Mouse (Mus musculus): Measurements from ENCODE around the gene Fam57b. TPM values are rescaled to one million over a fixed set of nuclear protein-coding genes. Genes with fewer than 3 reads are reported as not detected.

The Fam57b gene
- polyA plus RNA-seq, 1 experiment from 2014 or later: 1.2 TPM

DNA sequence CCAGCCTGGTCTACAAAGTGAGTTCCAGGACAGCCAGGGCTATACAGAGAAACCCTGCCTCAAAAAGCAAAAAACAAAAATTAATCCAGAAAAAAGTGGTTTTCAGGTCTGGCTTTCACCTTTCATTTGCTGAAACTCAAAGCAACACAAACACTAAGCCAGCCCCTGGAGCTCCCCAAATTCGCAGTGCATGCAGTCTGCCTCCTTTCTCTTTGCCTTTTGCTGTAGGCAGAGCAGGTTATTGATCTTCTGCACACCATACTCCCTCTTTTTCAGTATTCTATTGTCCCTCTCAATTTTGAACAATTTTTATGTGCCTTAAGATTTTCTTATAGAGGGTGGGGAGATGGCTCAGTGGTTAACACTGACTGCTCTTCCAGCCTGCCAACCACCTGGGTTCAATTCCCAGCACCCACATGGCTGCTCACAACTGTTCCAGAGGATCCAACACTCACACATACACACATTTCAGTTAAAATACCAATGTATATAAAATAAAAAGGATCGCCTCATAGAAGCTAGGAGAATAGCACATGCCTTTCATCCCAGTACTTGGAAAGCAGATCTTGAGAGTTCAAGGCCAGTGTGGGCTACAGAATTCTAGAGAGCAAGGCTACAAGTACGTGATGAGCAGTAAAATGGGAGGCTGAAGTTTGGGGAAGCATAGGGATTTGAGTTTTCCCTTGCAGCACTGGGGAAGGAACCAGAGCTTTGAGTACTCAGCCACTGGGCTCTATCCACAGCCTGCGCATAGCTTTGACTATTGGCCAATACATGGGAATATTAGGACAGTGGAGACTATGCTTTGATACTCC is 3.8 kb upstream of the Fam57b start:
- 69% methylated on average over 4 of the region's 4 CpGs for WGBS
- Histone ChIP-seq H3K36me3 (replicated peaks) (peaks cover 61% of the 10 kb centered on the region), H3K4me3 (peak overlapping the region; percentile 96; the same call in 1 of the 2 replicates), H3K27me3 (replicated peaks; ENCODE audit: low read depth, poor library complexity, severe bottlenecking) (no peaks in the 10 kb centered on the region), H3K9me3 (no peaks in the 10 kb centered on the region), H3K27ac (replicated peaks) (0 out of 2 replicates have a peak overlapping the region, but pooled peaks have one; percentile 98), H3K4me1 (peaks cover 53% of the 10 kb centered on the region)
- no peak for DNase-seq (ENCODE audit: low spot score)

DNA sequence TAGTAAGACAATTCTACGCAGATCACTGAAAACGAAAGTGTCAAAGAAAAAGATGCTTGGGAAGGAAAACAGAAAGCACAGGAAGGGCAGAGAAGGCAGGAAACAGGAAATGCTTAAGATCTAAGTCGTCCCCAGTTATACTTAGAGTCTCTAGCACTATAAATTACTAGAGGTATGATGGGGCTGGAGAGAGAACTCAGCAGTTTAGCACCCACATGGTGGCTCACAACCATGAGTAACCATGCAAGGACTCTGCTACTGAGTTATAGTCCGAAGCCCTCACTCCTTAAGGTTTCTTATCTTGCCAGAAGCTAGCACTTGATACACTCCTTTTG is 3.2 kb upstream of the Fam57b start:
- 79% methylated on average over 4 of the region's 4 CpGs for WGBS
- DNase-seq (ENCODE audit: low spot score): no peak
- H3K4me3 ChIP-seq: 0 out of 2 replicates have a peak overlapping the region, but pooled peaks have one; percentile 11
- no peaks in the 10 kb centered on the region for H3K27me3 ChIP-seq (replicated peaks; ENCODE audit: low read depth, poor library complexity, severe bottlenecking)
- H3K4me1 ChIP-seq: peaks cover 53% of the 10 kb centered on the region
- H3K36me3 ChIP-seq (replicated peaks): peaks cover 55% of the 10 kb centered on the region
- no peaks in the 10 kb centered on the region for H3K9me3 ChIP-seq
- H3K27ac ChIP-seq (replicated peaks): no peak overlapping the region

DNA sequence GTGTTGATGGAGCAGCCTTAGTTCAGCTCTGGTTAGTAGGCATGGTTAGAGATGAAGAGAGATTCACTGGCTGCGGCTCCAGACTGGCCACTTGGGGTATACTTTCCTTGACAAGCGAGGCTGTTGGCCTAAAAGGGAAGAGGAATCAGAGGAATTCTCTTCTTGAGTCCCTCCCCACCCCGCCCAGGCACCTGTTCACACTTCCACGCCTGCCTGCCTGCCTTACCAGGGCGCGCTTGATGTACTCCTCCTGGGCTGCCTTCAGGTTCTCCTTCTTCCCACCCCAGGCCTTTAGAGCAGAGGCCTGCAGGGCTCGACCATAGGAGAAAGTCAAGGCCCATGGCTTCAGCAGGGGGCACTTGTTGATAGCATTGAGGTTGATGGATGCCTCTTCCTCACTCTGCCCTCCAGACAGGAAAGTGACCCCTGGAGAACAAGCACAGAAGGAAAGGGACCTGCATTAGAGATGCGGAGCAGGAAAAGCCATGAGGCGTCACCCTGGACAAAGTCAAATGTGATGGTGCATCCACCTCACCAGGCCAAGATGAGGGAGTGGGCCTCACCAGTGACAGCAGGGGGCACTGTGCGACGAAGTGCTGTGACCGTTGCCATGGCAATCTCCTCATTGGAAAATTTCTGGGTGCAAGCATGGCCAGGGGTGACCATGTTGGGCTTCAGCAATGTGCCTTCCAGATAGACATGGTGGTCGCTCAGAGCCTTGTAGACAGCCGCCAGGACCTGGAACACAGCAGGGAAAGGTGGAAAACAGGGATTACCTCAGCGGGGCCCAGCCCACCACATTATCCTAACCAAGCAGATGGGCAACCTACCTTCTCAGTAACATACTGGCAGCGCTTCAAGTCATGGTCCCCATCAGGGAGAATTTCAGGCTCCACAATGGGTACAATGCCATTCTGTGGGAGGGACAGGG is 1.8 kb upstream of the Fam57b start:
- no peaks in the 10 kb centered on the region for H3K27me3 ChIP-seq (replicated peaks; ENCODE audit: low read depth, poor library complexity, severe bottlenecking)
- peak overlapping the region; percentile 93 for H3K4me3 ChIP-seq
- H3K4me1 ChIP-seq: peaks cover 59% of the 10 kb centered on the region
- no peak overlapping the region for H3K27ac ChIP-seq (replicated peaks)
- peak; percentile 37 for DNase-seq (ENCODE audit: low spot score)
- no peaks in the 10 kb centered on the region for H3K9me3 ChIP-seq
- 86% methylated on average over 16 of the region's 16 CpGs for WGBS
- H3K36me3 ChIP-seq (replicated peaks): peaks cover 44% of the 10 kb centered on the region

DNA sequence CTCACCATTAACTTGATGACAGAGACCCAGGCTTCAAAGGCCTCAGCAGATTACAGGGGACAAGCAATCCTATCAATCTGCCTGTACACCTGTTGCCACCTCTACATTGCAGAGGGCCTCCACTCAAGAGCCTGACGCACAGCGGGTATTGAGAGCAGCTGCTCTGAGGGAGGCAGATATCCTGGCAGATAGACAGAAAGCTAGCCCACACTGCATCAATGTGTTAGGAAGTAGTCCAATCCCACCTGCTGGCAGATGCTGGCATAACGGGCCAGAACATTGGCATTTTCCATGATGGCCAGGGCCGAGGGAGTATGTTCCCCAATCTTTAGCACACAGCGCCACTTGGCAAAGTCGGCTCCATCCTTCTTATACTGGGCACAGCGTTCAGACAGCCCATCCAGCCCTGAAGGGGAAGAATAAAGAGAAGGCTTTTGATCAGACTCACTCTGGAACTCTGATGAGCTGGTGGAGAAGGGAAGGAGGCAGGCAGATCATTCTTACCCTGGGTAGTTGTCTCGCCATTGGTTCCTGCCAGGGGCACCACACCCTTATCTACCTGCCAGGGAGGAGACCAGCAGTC is 1.0 kb upstream of the Fam57b start:
- H3K4me1 ChIP-seq: peaks cover 56% of the 10 kb centered on the region
- H3K36me3 ChIP-seq (replicated peaks): peaks cover 48% of the 10 kb centered on the region
- no peak overlapping the region for H3K27ac ChIP-seq (replicated peaks)
- peak overlapping the region; percentile 93 for H3K4me3 ChIP-seq
- WGBS: 87% methylated on average over 8 of the region's 8 CpGs
- peak; percentile 34 for DNase-seq (ENCODE audit: low spot score)
- no peaks in the 10 kb centered on the region for H3K9me3 ChIP-seq
- H3K27me3 ChIP-seq (replicated peaks; ENCODE audit: low read depth, poor library complexity, severe bottlenecking): no peaks in the 10 kb centered on the region

DNA sequence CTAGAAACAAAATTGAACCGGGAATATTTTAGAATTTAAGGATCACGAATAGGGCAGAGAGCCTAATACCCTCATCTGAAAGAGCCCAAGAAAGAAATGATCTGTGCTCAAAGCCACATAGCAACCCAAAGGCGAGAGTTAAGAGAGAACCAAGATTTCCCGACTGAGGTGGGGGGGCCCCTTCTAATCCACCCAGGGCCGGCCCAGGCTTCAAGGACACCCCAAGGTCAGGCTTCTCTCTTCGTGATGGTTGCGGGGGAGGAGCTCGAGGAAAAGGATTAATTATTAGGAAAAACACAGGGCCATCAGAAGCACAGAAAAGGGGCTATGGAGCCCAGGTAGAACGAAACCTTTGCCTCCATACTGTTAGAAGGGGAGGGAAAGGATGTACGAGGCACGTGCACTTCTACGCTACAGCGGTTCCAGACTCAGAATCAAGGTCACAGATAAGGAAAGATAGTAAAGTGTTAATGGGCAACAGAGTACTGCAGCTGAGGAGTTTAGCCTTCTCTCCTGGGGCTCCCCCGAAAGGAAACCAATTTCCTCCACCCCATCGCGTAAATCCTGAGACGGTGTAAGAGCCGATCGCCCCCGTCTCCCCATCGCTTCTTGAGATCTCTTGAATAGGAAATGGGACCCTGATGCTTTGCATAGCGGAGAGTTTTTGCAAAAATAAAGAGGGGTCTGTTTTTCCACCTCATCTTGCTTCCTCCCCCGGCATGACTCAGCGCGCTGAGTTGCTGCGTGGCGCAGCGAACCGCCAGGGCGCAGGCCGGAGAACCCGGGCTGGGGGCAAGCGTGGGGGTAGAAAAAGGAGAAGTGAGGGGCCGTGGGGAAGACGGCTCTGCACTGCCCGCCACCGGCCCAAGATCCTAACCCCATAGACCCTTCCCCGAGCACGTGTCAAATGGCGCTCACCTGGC is 920 bp downstream of the Fam57b start:
- H3K36me3 ChIP-seq (replicated peaks): peaks cover 66% of the 10 kb centered on the region
- peaks cover 43% of the 10 kb centered on the region for H3K4me1 ChIP-seq
- H3K9me3 ChIP-seq: no peaks in the 10 kb centered on the region
- H3K27ac ChIP-seq (replicated peaks): peak overlapping the region; percentile 97
- DNase-seq (ENCODE audit: low spot score): no peak
- H3K27me3 ChIP-seq (replicated peaks; ENCODE audit: low read depth, poor library complexity, severe bottlenecking): no peaks in the 10 kb centered on the region
- H3K4me3 ChIP-seq: peak overlapping the region; percentile 93
- under 1% methylated on average over 40 of the region's 40 CpGs for WGBS

DNA sequence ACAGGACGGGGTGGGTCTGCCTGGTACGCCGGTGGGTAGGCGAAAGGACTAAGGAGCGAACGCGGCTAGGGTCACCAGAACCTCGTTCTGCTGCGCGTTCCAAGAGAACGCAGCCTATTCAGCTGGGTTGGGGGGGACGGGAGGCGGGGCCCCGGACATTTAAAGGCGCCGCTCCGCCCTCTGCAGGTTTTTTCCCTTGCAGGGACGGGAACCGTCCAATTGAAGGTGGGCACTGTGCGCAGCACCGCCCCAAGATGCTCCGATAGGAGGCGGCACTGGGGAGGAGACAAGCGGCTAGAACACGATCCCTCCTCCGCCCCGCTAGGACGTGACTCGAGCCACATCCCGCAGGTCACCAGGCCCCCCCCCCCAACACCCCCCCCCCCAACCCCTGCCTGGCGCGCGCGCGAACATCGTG is 1.6 kb downstream of the Fam57b start:
- peak overlapping the region; percentile 97 for H3K27ac ChIP-seq (replicated peaks)
- peak; percentile 98 for DNase-seq (ENCODE audit: low spot score)
- no peaks in the 10 kb centered on the region for H3K9me3 ChIP-seq
- peak overlapping the region; percentile 93 for H3K4me3 ChIP-seq
- WGBS: under 1% methylated on average over 36 of the region's 36 CpGs
- peaks cover 43% of the 10 kb centered on the region for H3K4me1 ChIP-seq
- H3K36me3 ChIP-seq (replicated peaks): peaks cover 72% of the 10 kb centered on the region
- no peaks in the 10 kb centered on the region for H3K27me3 ChIP-seq (replicated peaks; ENCODE audit: low read depth, poor library complexity, severe bottlenecking)

DNA sequence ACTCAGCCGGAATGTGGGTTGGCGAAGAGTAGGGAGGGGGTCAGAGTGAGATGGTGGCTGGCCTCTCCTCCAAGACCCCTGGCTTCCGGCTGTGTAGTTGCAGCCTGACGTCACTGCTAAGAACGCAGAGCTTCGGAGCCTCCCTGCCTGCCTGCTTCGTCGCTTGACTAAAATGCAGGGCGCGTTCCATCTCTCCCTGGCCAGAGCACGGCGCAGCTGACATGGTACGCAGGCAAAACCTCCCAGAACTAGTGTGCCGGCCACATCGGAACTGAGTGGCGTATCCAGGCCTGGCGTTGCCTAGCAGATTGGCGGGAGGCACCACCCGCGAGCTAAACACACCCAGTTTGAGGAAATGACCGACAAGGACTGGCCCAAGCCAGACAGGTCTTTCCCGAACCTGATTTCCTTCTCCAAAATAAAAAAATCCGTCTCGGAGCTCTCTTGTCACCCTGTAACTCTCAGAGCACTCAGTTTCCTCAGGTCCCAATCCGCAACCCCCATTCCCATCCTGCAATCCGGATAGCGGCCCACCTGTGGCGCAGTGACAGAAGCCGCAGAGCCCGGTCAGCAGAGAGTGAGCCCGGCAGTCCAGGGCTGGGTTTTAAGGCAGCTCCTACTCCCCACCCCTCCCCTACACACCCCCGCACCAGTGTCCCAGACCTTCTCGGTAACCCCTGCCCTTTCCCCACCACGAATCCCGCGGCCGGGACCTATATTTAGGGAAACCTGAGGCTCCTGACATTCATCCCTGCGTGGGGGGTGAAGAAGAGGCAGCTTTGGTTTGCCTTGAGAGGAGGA is 2.2 kb downstream of the Fam57b start:
- under 1% methylated on average over 38 of the region's 38 CpGs for WGBS
- H3K27ac ChIP-seq (replicated peaks): peak overlapping the region; percentile 97
- no peak for DNase-seq (ENCODE audit: low spot score)
- no peaks in the 10 kb centered on the region for H3K27me3 ChIP-seq (replicated peaks; ENCODE audit: low read depth, poor library complexity, severe bottlenecking)
- H3K36me3 ChIP-seq (replicated peaks): peaks cover 72% of the 10 kb centered on the region
- H3K4me1 ChIP-seq: peaks cover 43% of the 10 kb centered on the region
- peak overlapping the region; percentile 93 for H3K4me3 ChIP-seq
- H3K9me3 ChIP-seq: no peaks in the 10 kb centered on the region

DNA sequence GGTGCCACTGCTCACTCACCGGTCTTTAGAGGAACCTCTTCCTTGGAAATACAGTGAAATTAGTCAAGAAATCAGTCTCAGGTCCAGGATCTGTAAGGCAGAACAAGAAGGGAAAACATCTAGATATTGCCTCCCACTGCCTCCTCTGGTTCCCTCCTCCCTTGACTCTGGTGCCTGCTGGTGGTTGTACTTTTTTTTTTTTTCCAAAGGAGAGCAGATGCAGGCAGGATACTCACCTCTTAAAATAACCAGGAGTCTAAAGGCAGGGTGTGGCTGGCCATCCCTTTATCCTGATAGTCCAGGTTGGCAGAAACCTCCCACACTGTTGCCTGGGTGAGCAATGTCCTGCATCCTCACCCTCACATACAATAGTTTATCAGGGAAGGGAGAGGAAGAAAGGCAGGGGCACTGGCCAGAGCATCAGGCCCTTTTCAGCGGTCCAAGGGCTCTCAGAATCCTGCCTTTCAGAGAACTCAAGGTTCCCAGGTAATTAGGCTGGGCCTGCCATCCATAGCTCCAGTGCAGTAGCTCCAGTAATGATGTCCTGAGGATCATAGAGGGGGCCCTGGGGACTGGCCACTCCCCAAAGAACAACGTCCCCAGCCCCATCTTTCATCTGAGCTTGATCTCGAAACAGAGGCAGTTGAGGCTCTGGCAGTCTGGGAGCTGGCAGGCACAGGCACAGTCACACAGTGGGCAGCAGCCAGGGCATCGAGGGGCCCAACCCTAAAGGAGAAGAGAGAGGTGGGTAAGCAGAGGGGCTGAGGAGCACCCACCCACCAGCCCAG is 3.0 kb downstream of the Fam57b start:
- Histone ChIP-seq H3K36me3 (replicated peaks) (peaks cover 72% of the 10 kb centered on the region), H3K9me3 (no peaks in the 10 kb centered on the region), H3K27ac (replicated peaks) (peak overlapping the region; percentile 97), H3K4me1 (peaks cover 43% of the 10 kb centered on the region), H3K4me3 (peak overlapping the region; percentile 93), H3K27me3 (replicated peaks; ENCODE audit: low read depth, poor library complexity, severe bottlenecking) (no peaks in the 10 kb centered on the region)
- DNase-seq (ENCODE audit: low spot score): no peak
- 56% methylated on average over 5 of the region's 5 CpGs for WGBS

DNA sequence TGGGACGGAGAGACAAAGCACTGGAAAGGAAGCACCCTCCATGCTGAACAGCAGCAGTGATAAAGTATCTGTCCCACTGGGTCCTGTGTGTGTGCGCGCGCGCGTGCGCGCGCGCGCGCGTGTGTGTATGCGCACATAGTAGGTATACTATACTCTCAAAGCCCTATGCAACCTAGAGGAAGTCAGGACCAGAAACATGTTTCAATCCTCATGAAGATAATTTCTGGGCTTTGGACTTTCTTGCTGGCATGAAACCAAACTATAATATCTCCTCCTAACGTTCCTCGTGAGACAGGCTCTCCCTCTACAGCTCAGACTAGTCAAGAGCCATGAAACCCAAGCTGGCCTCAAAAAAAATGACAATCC is 3.6 kb downstream of the Fam57b start:
- H3K4me3 ChIP-seq: peak overlapping the region; percentile 93; the same call in 1 of the 2 replicates
- H3K9me3 ChIP-seq: no peaks in the 10 kb centered on the region
- peak overlapping the region; percentile 97 for H3K27ac ChIP-seq (replicated peaks)
- 97% methylated on average over 16 of the region's 16 CpGs for WGBS
- peaks cover 70% of the 10 kb centered on the region for H3K36me3 ChIP-seq (replicated peaks)
- H3K27me3 ChIP-seq (replicated peaks; ENCODE audit: low read depth, poor library complexity, severe bottlenecking): no peaks in the 10 kb centered on the region
- DNase-seq (ENCODE audit: low spot score): no peak
- H3K4me1 ChIP-seq: peaks cover 39% of the 10 kb centered on the region

DNA sequence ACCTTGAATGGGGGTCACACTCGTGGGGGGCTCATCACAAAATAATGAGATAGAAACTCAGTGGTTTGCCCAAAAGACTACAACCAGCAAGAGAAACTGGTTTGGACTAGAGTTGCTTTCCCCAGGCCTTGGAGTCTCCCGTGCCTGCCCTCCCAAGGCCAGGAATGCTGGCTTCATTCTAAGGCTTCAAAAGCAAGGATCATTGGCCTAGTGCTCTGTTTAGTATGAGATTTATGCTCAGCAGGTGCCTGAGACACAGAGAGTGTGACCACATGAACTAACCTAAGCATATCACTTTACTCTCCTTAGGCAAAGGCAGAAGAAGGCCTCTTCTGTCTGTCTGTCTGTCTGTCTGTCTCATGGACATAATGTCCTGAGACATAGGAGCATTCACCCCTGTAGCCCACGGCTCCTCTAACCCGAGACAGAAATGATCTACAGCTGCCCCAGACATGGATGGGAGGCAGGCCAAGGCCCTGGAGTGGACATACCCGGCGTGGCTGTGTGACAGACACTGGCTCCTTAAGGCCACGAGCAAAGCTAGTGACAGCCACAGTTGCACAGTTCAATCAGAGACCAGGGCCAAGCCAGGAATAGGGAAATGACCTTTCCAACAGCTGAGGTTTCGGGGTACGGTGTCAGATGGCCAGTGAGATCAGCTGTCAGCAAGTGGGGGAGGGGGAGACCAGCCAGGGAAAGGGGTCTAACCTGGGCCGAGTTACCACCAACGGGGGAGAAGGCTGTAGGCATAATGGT is 4.8 kb downstream of the Fam57b start:
- Histone ChIP-seq H3K36me3 (replicated peaks) (peaks cover 70% of the 10 kb centered on the region), H3K9me3 (no peaks in the 10 kb centered on the region), H3K4me1 (peaks cover 31% of the 10 kb centered on the region), H3K27ac (replicated peaks) (no peak overlapping the region; the same call in 1 of the 2 replicates), H3K27me3 (replicated peaks; ENCODE audit: low read depth, poor library complexity, severe bottlenecking) (no peaks in the 10 kb centered on the region), H3K4me3 (no peak overlapping the region)
- no peak for DNase-seq (ENCODE audit: low spot score)
- 90% methylated on average over 11 of the region's 11 CpGs for WGBS

All from embryonic facial prominence, embryonic 10.5 days (tissue).